Mouse (Mus musculus) cerebellum, adult 2 months (tissue): ENCODE data around the gene Hist3h2ba. TPM values are rescaled to one million over a fixed set of nuclear protein-coding genes. Genes with fewer than 3 reads are reported as not detected.

ENCODE experiments used
- DNase-seq, 2 experiments: peaks; one replicate each; pipeline ENCODE4 v3.0.0; 2021
- H3K27ac ChIP-seq: fragments of 200-500 bp; 2 replicates; pipeline ENCODE4 v1.5.1; 2012; ENCODE audit warnings: low read length, control low read depth, inconsistent platforms; ENCODE audit not compliant: insufficient read depth
- H3K27me3 ChIP-seq: fragments of 200-500 bp; 2 replicates; pipeline ENCODE4 v1.6.1; 2012; ENCODE audit warnings: inconsistent platforms, mild to moderate bottlenecking, low read length, moderate library complexity; ENCODE audit not compliant: control insufficient read depth, insufficient read depth
- H3K4me1 ChIP-seq: fragments of 200-500 bp; 2 replicates; pipeline ENCODE4 v1.6.1; 2011; ENCODE audit warnings: low read length; ENCODE audit not compliant: control insufficient read depth, insufficient read depth
- H3K4me3 ChIP-seq: fragments of 200-500 bp; replicated peaks from 2 replicates; pipeline ENCODE3; 2011; ENCODE audit warnings: mild to moderate bottlenecking, low read depth, low read length, control low read depth; ENCODE audit not compliant: insufficient read depth
- CTCF ChIP-seq: fragments of 200-500 bp; IDR thresholded peaks from 2 replicates; pipeline ENCODE4 v1.5.1; 2011; ENCODE audit warnings: low read depth, mild to moderate bottlenecking, control low read depth, low read length, moderate library complexity, borderline replicate concordance; ENCODE audit not compliant: insufficient read depth
- POLR2A ChIP-seq: fragments of 200-500 bp; IDR thresholded peaks from 2 replicates; pipeline ENCODE4 v1.6.1; 2011; ENCODE audit warnings: low read length, control low read depth, borderline replicate concordance; ENCODE audit not compliant: insufficient read depth
- WGBS: fragments of 180-500 bp; shearing (Covaris S2); methylation state at CpG from one replicate; pipeline ENCODE4 v1.1.7; 2018; 5-methylcytosine and 5-hydroxymethylcytosine counted together
- polyA plus RNA-seq: library from polyadenylated mRNA; depleted of rRNA; stranded (reverse); fragments of >200 nt; gene quantifications from 2 replicates; pipeline ENCODE4 v1.2.3, GENCODE M21; 2012; rRNA removed

Gene Hist3h2ba
- polyA plus RNA-seq: 154 and 186 TPM in 2 replicates

DNA sequence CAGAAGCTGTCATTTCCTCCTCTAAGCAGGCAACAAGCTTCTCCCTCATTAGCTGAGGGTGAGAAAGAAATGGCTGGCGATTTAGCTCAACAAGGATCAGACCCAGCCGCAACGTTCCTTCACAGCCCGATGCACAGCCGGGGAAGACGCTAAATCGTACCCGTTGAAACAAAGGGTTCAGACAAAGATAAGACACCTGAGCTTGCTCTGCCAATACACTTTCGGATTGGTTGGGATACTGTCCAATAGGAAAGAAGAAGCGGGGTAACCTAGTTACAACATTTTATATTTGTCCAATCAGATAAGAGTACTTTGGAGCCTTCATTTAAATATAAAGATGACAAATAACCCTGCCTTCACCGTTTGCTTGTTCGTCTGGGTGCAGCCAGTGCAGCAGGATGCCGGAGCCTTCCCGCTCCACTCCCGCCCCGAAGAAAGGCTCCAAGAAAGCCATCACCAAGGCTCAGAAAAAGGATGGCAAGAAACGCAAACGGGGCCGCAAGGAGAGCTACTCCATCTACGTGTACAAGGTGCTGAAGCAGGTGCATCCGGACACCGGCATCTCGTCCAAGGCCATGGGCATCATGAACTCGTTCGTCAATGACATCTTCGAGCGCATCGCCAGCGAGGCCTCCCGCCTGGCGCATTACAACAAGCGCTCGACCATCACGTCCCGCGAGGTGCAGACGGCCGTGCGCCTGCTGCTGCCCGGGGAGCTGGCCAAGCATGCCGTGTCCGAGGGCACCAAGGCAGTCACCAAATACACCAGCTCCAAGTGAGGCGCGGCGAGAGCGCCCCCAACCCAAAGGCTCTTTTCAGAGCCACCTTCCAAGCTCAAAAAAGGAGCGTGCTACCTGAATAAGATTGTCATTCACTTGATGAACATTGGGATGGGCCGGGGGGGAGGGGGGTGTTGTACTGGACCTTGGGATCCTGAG lies at the start of gene Hist3h2ba:
Gene Hist3h2ba, plus strand, starts transcription at position 379 of the 938 bp plus-strand sequence.
- TF ChIP-seq POLR2A (peak; percentile 99), CTCF (no peak)
- Histone ChIP-seq H3K27ac (peak within 1 kb of the TSS; percentile 95), H3K4me1 (peaks cover 6% of the 10 kb centered on the region), H3K27me3 (no peaks in the 10 kb centered on the region), H3K4me3 (peak within 1 kb of the TSS; percentile 91)
- WGBS: under 1% methylated on average over 48 of the region's 48 CpGs
- DNase-seq: peak; percentile 91 to 97

DNA sequence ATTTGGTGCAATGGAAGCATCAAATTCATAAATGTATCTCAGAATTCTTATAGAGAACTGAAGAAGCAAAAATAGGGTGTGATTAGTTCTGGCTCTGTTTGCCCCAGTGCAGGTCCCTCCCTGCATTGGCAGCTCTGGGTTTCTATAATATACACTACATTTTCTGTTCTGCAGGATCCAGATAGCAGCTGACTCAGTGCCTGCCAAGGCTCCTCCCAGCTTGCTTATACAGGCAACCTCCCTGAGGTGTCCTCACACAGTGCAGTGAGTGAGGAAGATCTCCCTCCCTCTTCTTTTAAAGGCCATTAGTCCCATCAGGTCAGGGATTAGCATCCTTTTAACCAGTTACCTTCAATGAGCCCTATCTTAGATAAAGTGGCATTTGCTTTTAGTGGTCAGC lies 47.6 kb upstream of the Hist3h2ba start:
- Histone ChIP-seq H3K27me3 (no peaks in the 10 kb centered on the region), H3K27ac (no peak overlapping the region), H3K4me1 (peaks cover 10% of the 10 kb centered on the region; the same call in 1 of the 2 replicates), H3K4me3 (no peak overlapping the region)
- DNase-seq: no peak
- TF ChIP-seq POLR2A (no peak), CTCF (no peak)

DNA sequence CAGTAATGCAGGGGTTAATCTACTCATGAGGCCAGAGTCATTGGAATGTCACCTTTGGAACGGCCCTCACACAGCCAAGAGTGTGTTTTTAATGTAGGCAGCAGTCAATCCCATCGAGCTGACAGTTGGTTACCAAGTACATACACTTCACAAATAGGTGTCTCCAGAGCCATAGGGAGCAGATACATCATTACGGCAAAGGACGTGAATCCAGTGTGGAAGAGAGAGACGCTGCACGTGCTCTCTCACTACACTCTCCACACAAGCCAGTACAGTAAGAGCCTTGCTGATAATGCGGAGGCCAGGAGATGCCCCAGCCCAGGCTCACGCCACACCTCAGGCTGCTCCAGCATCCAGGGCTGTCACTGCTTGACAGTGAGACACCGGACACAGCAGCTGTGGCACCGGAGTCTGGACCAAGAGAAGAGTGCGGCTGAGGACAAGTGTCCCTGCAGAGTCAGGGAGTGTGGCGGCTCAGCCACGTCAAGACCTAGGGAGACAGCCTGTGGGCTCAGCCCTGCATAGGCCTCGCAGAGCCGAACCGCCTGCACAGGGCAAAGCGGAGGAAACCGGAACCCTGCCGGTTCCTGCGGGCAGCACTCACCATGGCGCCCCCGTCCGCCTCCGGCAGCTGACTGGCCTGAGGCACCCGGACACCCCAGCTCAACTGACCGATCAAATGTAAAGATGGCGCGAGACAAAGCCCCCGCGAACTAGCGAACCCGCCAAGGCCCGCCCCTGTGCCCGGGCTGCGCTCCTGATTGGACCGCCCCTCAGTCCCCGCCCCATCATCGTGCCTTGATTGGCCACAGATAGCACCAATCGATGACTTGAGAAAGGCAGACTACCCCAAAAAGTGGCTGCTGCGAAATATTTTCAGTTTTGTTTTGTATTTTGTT lies 45.0 kb upstream of the Hist3h2ba start, which contains the start of gene Zfp39:
Gene Zfp39, minus strand, starts transcription at position 715 of the 899 bp plus-strand sequence.
- Histone ChIP-seq H3K4me1 (peaks cover 5% of the 10 kb centered on the region; the same call in 1 of the 2 replicates), H3K27ac (peak within 1 kb of the TSS; percentile 72), H3K4me3 (peak within 1 kb of the TSS; percentile 92), H3K27me3 (no peaks in the 10 kb centered on the region)
- peak; percentile 95 to 98 for DNase-seq
- TF ChIP-seq POLR2A (peak; percentile 75), CTCF (no peak)
- WGBS: under 1% methylated on average over 40 of the region's 40 CpGs

DNA sequence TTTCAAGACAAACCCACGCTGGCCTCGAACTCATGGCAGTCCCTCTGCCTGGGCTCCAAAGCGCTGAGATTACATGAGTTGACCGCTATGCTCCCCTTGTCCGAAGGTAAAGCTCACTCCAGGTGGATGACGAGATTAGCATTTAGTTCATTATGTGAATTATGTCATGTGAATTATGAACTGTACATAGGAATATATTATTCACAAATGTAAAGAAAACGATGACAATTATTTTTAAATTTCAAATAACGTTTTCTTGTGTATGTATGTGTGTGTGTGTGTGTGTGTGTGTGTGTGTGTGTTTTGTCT lies 44.4 kb upstream of the Hist3h2ba start:
- no peak for DNase-seq
- Histone ChIP-seq H3K27ac (no peak overlapping the region), H3K27me3 (no peaks in the 10 kb centered on the region), H3K4me1 (peaks cover 5% of the 10 kb centered on the region; the same call in 1 of the 2 replicates), H3K4me3 (peak overlapping the region; percentile 92)
- TF ChIP-seq CTCF (no peak), POLR2A (no peak)
- 1% methylated on average over 8 of the region's 8 CpGs for WGBS

DNA sequence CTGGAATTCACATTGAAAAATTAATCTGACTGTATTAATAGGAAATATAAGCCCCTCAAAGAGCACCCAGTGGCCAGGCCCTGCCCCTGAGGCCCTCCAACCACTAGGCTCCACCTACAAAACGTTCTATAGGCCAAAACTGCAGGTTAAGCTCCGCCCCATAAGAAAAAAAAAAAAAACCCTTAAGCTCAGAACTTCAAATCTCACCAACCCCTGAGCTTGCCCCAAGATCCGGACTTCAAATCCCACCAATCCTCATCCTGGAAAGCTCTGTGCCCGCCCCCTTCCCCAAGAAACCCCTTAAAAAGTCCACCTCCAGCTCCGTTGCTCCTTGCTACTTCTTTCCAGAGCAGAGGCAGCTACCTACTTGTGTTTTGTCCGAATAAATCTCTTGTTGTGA lies 43.9 kb upstream of the Hist3h2ba start:
- 52% methylated on average over 6 of the region's 6 CpGs for WGBS
- Histone ChIP-seq H3K4me1 (peaks cover 5% of the 10 kb centered on the region; the same call in 1 of the 2 replicates), H3K4me3 (no peak overlapping the region), H3K27ac (no peak overlapping the region), H3K27me3 (no peaks in the 10 kb centered on the region)
- TF ChIP-seq CTCF: no peak
- no peak for TF ChIP-seq POLR2A
- DNase-seq: peak in 1 of 2 experiments; percentile 26

DNA sequence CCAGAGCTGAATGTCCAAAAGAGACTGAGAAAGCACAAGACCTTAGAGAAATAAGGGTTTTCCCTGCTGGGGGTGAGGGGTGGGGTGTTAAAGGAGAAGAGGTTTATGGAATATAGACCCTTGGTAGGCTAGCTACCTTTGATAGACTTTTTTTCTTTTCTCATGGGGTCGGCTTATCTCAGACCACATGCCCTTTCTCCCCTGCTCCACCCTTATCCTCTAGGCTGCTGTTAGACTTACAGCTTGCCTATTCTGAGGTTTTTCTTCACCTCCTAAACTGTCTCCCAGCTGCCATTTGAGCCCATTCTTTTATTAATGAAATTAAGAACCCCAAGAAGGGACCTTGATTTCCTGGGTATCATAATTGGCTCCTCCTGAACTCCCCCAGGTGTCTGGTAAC lies 34.9 kb upstream of the Hist3h2ba start:
- Histone ChIP-seq H3K27ac (no peak overlapping the region), H3K4me1 (peaks cover 4% of the 10 kb centered on the region; the same call in 1 of the 2 replicates), H3K27me3 (no peaks in the 10 kb centered on the region), H3K4me3 (no peak overlapping the region)
- WGBS: 100% methylated on average over 1 of the region's 1 CpGs
- TF ChIP-seq POLR2A: no peak
- no peak for TF ChIP-seq CTCF
- DNase-seq: no peak

DNA sequence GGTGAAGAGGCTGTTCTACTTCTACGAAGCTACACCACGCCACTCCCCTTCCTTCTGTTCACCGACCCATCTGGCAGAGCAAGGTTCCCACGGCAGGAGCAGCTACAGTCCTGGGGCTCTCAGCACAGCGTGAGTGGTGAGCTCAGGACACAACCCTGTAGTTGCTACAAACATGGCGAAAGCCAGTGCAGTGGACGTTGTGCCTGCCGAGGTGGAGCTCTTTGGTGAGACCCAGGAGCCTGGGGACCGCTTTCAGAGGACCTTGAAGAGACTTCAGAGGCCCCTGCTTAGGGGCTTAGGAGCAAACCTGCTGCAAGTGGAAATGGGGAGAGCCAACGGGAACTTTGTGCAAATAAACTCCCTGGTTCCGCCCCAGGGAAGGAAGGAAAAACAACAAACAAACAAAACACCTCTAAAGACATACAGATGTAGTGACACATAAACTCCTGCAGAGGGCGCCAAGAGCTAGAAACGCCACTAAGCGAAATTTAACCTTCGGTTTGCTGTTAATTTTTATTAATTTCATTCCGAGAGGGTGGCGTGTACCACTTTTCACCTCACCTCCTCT lies 34.2 kb upstream of the Hist3h2ba start:
- H3K4me3 ChIP-seq: peak overlapping the region; percentile 42
- no peaks in the 10 kb centered on the region for H3K27me3 ChIP-seq
- peaks cover 4% of the 10 kb centered on the region; the same call in 1 of the 2 replicates for H3K4me1 ChIP-seq
- H3K27ac ChIP-seq: no peak overlapping the region
- TF ChIP-seq POLR2A (no peak), CTCF (peak; percentile 13; the same call in 1 of the 2 replicates)
- WGBS: 1% methylated on average over 17 of the region's 17 CpGs
- DNase-seq: peak; percentile 43 to 56
